Mouse (Mus musculus) cerebellum, adult 2 months (tissue): ENCODE data around the gene Hoga1.

ENCODE experiments used
- CTCF ChIP-seq: fragments of 200-500 bp; IDR thresholded peaks from 2 replicates; pipeline ENCODE4 v1.5.1; 2011; ENCODE audit warnings: low read depth, mild to moderate bottlenecking, control low read depth, low read length, moderate library complexity, borderline replicate concordance; ENCODE audit not compliant: insufficient read depth
- POLR2A ChIP-seq: fragments of 200-500 bp; IDR thresholded peaks from 2 replicates; pipeline ENCODE4 v1.6.1; 2011; ENCODE audit warnings: low read length, control low read depth, borderline replicate concordance; ENCODE audit not compliant: insufficient read depth

GRCm38 (mm10) chr19:42038310-42038709, 7.1 kb upstream of the Hoga1 start:
- no peak for TF ChIP-seq POLR2A
- no peak for TF ChIP-seq CTCF
